Mouse (Mus musculus): ENCODE results near the gene Zrsr1. TPM values are rescaled to one million over a fixed set of nuclear protein-coding genes. Genes with fewer than 3 reads are reported as not detected.
A peak's percentile ranks its signal among the peaks of the same experiment; 100 is the strongest.

The Zrsr1 gene
- total RNA-seq, 4 experiments from 2014 or later = 19.1 to 29.4 (median 20.6) TPM

- DNase-seq (ENCODE audit: low spot score) = peak; percentile 70
These were observed 36.5 kb downstream of the Zrsr1 start for GRCm38 (mm10) chr11:23008181-23008823.

- DNase-seq (ENCODE audit: low spot score) = no peak
These were observed 37.0 kb downstream of the Zrsr1 start for GRCm38 (mm10) chr11:23008824-23009200.

- DNase-seq (ENCODE audit: low spot score) = no peak
These were observed 41.3 kb downstream of the Zrsr1 start for GRCm38 (mm10) chr11:23013096-23013495.

GRCm38 (mm10) chr11:23013580-23014294, 41.9 kb downstream of the Zrsr1 start:
- no peak for DNase-seq (ENCODE audit: low spot score)

- no peak for DNase-seq (ENCODE audit: low spot score)
These were observed 43.2 kb downstream of the Zrsr1 start for GRCm38 (mm10) chr11:23014996-23015395.

- no peak for DNase-seq (ENCODE audit: low spot score)
These were observed 46.1 kb downstream of the Zrsr1 start for GRCm38 (mm10) chr11:23017943-23018342.

- no peak for DNase-seq (ENCODE audit: low spot score)
These were observed 48.4 kb downstream of the Zrsr1 start for GRCm38 (mm10) chr11:23020116-23020770.

- no peak for DNase-seq (ENCODE audit: low spot score)
These were observed 49.0 kb downstream of the Zrsr1 start for GRCm38 (mm10) chr11:23020841-23021240.

GRCm38 (mm10) chr11:23023155-23023554, 51.4 kb downstream of the Zrsr1 start:
- DNase-seq (ENCODE audit: low spot score) = no peak

- DNase-seq (ENCODE audit: low spot score) = no peak
These were observed 52.4 kb downstream of the Zrsr1 start for GRCm38 (mm10) chr11:23024169-23024568.

Other genes starting within 250 kb of the Zrsr1 start
- gene B3gnt2, start 111.0 kb upstream of the Zrsr1 start, total RNA-seq (2022) = 1 to 10 TPM; 3.0 to 9.4 (median 6.9) TPM
- gene Gm28048, start 10.1 kb downstream of the Zrsr1 start, total RNA-seq (2022) = 1 to 10 TPM; 2.4 to 7.1 (median 4.1) TPM
- 100 to 1,000 TPM; 133 to 141 (median 141) TPM for gene Commd1, start 10.4 kb downstream of the Zrsr1 start, total RNA-seq (2022)
- gene Cct4, start 18.5 kb downstream of the Zrsr1 start, total RNA-seq (2022) = 100 to 1,000 TPM in 3 of 4 experiments, 10 to 100 TPM in 1; 91.9 to 116 (median 105) TPM
- gene Fam161a, start 35.5 kb downstream of the Zrsr1 start, total RNA-seq (2022) = 1 to 10 TPM in 3 of 4 experiments, under 1 TPM in 1; 0.79 to 2.2 (median 1.6) TPM